Mouse (Mus musculus) bone marrow macrophage, adult 2 months (primary cell): ENCODE measurements around the gene Mad1l1. TPM values are rescaled to one million over a fixed set of nuclear protein-coding genes. Genes with fewer than 3 reads are reported as not detected.

Source experiments
- H3K27ac ChIP-seq: 2 replicates; pipeline ENCODE4 v1.5.1; 2012; ENCODE audit warnings: low read depth, low read length; ENCODE audit not compliant: insufficient read depth
- H3K4me1 ChIP-seq: 2 replicates; pipeline ENCODE4 v1.6.1; 2012; ENCODE audit warnings: low read length; ENCODE audit not compliant: control insufficient read depth, insufficient read depth
- H3K4me3 ChIP-seq: 2 replicates; pipeline ENCODE4 v1.5.1; 2012; ENCODE audit warnings: mild to moderate bottlenecking, low read length, moderate library complexity; ENCODE audit not compliant: insufficient read depth
- CTCF ChIP-seq: IDR thresholded peaks from 2 replicates; pipeline ENCODE4 v1.5.1; 2012; ENCODE audit warnings: low read depth, mild to moderate bottlenecking, low read length, moderate library complexity
- POLR2A ChIP-seq: IDR thresholded peaks from 2 replicates; pipeline ENCODE4 v1.6.1; 2012; ENCODE audit warnings: mild to moderate bottlenecking, low read depth, low read length, borderline replicate concordance
- polyA plus RNA-seq: library from polyadenylated mRNA; stranded (reverse); fragments of >200 nt; gene quantifications from 2 replicates; pipeline ENCODE4 v1.2.4, GENCODE M21; 2012; ENCODE audit not compliant: missing spikeins, insufficient read depth, insufficient read length

The Mad1l1 gene
- polyA plus RNA-seq, 1 experiment, result 16.5 TPM

DNA sequence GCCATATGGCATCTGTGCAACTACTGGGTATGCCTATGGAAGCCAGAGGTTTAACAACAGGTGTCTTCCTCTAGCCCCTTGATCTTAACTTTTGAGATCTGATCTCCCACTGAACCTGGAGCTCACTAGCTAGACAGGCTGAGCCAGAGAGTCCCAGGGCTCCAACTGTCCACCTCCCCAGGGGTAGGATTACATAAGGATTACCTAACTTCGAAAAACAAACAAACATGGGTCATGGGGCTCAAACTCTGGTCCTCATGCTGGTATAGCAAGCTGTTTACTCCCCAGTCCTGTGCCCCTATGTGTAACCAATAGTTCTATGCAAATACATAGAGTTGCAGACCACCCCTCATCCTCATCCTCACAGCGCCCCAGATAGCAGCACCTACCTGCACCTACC, 208.1 kb downstream of the Mad1l1 start:
- Histone ChIP-seq H3K4me3 (no peak overlapping the region), H3K27ac (no peak overlapping the region), H3K4me1 (peaks cover 35% of the 10 kb centered on the region)
- TF ChIP-seq POLR2A, result no peak
- no peak for TF ChIP-seq CTCF

DNA sequence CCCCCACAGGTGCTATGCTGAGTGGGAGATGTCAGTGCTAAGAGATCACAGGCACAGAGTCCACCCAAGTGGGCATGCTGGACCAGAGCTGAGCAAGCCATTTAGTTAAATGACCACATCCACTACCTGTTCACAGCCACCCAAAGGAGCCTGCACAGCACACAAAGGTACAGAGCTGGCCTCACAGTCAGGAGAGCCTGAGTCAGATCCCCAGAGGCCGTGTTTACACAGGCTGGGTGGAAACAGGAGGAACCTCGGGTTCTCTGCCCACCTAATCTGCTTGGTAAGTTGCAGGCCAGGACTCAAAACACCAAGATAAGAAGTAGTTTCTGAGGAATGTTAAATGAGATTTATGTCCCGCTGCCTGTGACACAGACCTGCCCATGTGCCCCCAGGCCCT, 211.3 kb downstream of the Mad1l1 start:
- TF ChIP-seq CTCF (no peak), POLR2A (no peak)
- Histone ChIP-seq H3K27ac (no peak overlapping the region), H3K4me3 (no peak overlapping the region), H3K4me1 (peaks cover 40% of the 10 kb centered on the region)

DNA sequence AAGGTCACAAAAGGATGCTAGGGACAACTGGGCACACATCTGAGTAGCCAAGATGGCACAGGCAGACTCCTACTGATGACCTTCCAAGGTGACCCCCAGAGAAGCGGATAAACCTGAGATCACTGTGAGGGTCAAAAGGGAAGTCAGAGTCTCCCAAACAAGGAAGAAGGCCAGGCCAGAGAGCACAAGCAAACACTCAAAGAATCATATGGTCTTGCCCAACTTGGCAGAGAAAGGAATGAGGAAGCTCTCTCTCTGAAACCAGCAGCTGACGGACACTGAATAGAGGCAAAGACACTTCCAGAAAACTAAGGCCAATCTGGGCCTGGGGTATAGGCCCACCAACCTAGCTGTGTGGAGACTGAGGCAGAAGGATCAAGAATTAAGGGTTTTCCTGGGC, 213.4 kb downstream of the Mad1l1 start:
- Histone ChIP-seq H3K4me3 (no peak overlapping the region), H3K4me1 (peaks cover 39% of the 10 kb centered on the region), H3K27ac (peak overlapping the region; percentile 88)
- TF ChIP-seq CTCF (no peak), POLR2A (no peak)

DNA sequence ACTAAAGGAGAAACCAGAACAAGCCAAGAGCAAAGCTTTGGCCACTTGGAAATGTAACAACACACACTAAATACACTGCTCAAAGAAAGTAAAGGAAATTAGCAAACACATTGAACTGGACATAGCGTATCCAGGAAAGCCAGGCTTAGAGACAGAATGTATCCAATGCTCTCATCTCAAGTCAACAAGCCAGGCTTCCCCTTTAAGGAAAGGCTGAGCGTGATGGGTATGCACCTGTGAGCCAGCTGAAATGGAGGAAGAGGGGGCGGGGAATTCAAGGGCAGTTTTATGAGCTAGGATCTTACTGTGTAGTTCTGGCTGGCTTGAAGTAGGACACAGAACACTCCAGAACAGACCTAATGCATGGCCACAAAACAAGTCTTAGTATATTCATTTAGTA, 215.3 kb downstream of the Mad1l1 start:
- peak overlapping the region; percentile 5; the same call in 1 of the 2 replicates for H3K27ac ChIP-seq
- no peak for TF ChIP-seq CTCF
- TF ChIP-seq POLR2A, result no peak
- H3K4me1 ChIP-seq, result peaks cover 39% of the 10 kb centered on the region
- H3K4me3 ChIP-seq, result no peak overlapping the region

DNA sequence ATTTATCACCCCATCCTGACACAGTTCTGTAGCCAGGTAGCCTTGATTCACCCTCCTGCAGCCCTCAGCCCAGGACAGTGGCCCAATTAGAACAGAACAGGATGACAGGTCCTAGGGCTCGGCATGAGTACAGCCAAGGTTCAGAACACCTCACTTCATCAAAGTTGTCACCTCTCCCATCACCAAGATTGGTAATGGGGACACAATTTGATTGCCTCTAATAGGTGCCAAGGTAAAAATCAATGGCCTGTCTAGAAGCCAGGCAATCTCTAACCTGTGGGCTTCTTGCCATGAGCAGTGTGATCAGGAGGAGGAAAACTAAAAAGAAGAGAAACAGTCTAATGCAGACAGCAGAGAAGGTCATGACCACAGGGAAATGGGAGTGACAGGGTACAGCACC, 216.5 kb downstream of the Mad1l1 start:
- Histone ChIP-seq H3K4me3 (no peak overlapping the region), H3K27ac (no peak overlapping the region), H3K4me1 (peaks cover 33% of the 10 kb centered on the region)
- TF ChIP-seq POLR2A (no peak), CTCF (no peak)

DNA sequence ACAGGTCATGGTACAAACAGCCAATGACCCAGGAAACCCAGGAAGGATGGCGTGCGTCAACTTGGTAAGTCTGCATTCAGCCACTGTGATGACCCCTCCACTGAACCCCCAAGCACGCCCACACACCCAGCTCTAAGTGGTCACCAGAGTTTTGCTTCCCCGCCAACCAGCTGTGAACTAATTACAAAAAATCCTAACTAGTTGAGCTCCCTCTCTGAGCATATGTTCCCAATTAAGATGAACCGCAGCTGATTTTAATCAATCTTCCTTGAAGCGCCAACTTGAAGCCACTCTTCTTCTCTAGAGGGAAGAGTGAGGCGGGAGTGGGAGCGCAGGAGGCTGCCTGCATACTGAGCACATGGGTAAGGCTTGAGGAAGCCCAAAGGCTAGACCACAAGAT, 218.6 kb downstream of the Mad1l1 start:
- Histone ChIP-seq H3K4me3 (no peak overlapping the region), H3K4me1 (peaks cover 28% of the 10 kb centered on the region), H3K27ac (no peak overlapping the region)
- TF ChIP-seq CTCF, result no peak

DNA sequence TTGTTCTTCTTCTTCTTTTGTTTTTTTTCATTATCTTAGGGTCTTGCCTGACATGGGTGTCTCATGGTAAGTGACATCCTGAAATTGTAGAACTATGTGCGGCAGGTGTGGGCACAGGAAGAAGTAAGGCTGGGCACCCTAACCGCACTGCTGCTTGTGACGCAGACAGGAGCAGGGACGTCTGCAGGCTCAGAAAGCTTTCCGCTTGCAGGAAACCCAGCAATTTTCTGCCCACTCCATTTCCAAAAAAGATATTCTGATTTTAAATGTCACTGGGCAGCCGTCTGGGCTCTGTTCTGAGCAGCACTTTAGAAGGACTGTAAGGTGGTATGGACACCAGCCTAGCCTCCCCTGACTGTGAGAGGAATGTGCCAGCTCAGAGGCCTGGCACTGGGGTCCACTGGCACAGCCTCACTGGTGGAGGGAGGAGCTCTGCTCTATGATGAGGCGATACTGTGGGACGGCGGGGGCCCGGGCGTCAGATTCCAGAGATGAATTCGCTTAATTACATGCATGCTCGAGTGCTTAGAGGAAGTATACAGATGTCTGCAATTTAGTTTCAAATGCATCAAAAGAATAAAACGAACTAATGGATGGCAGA, 219.8 kb downstream of the Mad1l1 start:
- Histone ChIP-seq H3K4me1 (peaks cover 18% of the 10 kb centered on the region), H3K27ac (no peak overlapping the region), H3K4me3 (no peak overlapping the region)
- TF ChIP-seq POLR2A, result no peak
- TF ChIP-seq CTCF, result no peak

DNA sequence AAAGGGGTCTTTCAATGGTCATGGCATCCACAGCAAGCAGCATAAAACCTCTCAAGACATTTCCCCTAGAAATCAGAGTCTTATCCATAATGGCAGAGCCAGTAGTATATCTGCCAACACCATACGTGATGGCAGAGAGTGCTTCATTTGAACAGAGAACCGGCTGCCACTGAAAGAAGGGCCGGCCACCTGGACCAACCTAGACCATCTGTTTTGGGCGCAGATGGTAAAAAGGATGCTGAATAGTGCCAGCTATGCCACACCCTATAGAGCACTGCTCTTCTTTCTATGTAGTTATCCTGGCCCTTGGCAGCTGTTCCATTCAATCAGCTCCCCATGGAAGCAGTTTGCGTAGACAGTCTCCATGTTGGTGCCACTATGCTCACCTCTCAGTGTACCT, 222.6 kb downstream of the Mad1l1 start:
- Histone ChIP-seq H3K4me3 (no peak overlapping the region), H3K4me1 (peaks cover 6% of the 10 kb centered on the region), H3K27ac (no peak overlapping the region)
- TF ChIP-seq POLR2A (no peak), CTCF (no peak)

DNA sequence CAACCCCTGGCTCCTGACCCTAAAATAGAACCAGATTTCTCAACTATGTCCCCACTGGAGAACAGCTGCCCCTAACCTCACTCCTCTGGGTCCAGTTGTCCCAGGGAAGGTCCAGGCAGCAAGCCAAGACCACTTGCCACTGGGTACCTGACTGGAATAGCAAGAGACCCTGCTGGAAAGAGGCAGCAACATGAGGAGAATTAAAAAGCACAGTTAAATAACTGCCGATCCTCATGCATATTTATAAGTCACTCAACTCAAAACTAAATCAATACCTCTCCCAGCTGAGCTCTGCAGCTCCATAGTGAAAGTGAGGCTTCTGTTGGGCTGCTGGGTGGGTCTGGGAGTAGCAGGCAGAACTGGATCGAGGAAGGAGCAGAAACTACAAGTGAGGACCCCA, 226.1 kb downstream of the Mad1l1 start:
- Histone ChIP-seq H3K27ac (no peak overlapping the region), H3K4me3 (no peak overlapping the region), H3K4me1 (peaks cover 6% of the 10 kb centered on the region)
- TF ChIP-seq CTCF (no peak), POLR2A (no peak)

DNA sequence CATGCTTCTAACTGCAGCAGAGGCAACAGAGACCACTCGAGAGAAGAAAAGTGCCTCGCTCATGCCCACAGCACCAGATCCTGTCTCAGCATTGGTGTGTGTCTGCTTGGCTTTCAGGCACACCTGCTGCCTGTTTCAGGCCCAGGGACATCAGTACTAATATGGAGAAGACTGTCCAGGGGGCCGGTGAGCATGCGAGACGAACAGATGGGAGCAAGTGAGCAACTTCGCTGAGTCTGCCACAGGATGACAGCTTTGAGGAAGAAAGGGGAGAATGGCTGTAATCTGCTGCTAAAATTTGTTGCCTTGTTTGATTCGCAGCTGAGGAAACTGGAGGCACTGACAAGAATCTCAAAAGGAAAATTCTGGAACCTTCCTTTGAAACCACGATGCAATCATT, 227.9 kb downstream of the Mad1l1 start:
- Histone ChIP-seq H3K4me3 (no peak overlapping the region), H3K27ac (no peak overlapping the region), H3K4me1 (no peaks in the 10 kb centered on the region)
- no peak for TF ChIP-seq POLR2A
- TF ChIP-seq CTCF, result no peak

DNA sequence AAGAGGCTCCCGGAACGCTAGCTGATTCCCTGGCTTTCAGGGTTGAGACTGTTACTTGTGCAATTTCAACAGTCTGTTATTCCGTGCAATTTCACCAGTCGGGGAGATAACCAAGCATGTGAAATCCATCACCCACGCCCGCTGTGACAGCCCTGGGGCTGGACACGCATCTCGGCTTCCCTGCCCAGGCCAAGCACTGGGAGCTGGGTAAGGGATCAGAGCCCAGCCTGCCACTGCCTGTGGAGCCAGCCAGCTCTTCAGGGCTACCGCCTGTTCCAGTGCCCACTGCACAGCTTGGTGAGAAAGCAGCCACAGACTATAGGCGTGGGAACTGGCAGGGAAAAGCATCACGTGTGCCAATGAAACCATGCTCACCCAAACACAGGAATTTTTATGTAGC, 229.8 kb downstream of the Mad1l1 start:
- TF ChIP-seq CTCF (no peak), POLR2A (no peak)
- Histone ChIP-seq H3K27ac (no peak overlapping the region), H3K4me1 (no peaks in the 10 kb centered on the region), H3K4me3 (no peak overlapping the region)
